Mouse (Mus musculus) liver, embryonic 14.5 days (tissue): ENCODE results near the gene Papola. TPM values are rescaled to one million over a fixed set of nuclear protein-coding genes. Genes with fewer than 3 reads are reported as not detected.

ENCODE experiments used
- ATAC-seq: fragments of 200-750 bp; cut with Nextera tagmentation; 2 replicates; pipeline ENCODE4 v1.8.0; 2017; ENCODE audit warnings: moderate number of reproducible peaks, mild to moderate bottlenecking, moderate library complexity; ENCODE audit not compliant: insufficient read depth
- DNase-seq, 3 experiments: peaks; one replicate each; pipeline ENCODE4 v3.0.0-alpha.2; 2012 to 2013; ENCODE audit warnings: low read depth in 3 of 3, low spot score in 3 of 3
- H3K27ac ChIP-seq: fragments of 300-500 bp; sonication (generic); 2 replicates; pipeline ENCODE4 v1.5.1; 2014; ENCODE audit warnings: moderate library complexity, mild to moderate bottlenecking, control low read depth, inconsistent platforms
- H3K27me3 ChIP-seq: fragments of 300-500 bp; sonication (generic); 2 replicates; pipeline ENCODE4 v1.6.1; 2014; ENCODE audit warnings: mild to moderate bottlenecking, low read length, moderate library complexity; ENCODE audit not compliant: control insufficient read depth, insufficient read depth
- H3K36me3 ChIP-seq: fragments of 300-500 bp; sonication (generic); replicated peaks from 2 replicates; pipeline ENCODE4 v1.6.1; 2014; ENCODE audit warnings: low read depth; ENCODE audit not compliant: control insufficient read depth, insufficient read depth
- H3K4me1 ChIP-seq, 2 experiments: fragments of 200-500 bp in 1 of 2; fragments of 300-500 bp in 1 of 2; sonication (generic) in 1 of 2; replicated peaks; 2 replicates each; pipeline ENCODE4 v1.6.1; 2012 to 2014; ENCODE audit warnings: antibody characterized with exemption in 1 of 2, inconsistent platforms in 1 of 2, low read length in 1 of 2; ENCODE audit not compliant: control insufficient read depth in 2 of 2, insufficient read depth in 2 of 2
- H3K4me2 ChIP-seq: fragments of 300-500 bp; sonication (generic); 2 replicates; pipeline ENCODE4 v1.6.1; 2014; ENCODE audit warnings: low read depth, mild to moderate bottlenecking, control low read depth, moderate library complexity
- H3K4me3 ChIP-seq, 2 experiments: fragments of 200-500 bp in 1 of 2; fragments of 300-500 bp in 1 of 2; sonication (generic) in 1 of 2; 2 replicates each; pipeline ENCODE4 v1.5.1; 2012 to 2014; ENCODE audit warnings: low read depth in 2 of 2, low read length in 2 of 2, mild to moderate bottlenecking in 2 of 2, control low read depth in 1 of 2, inconsistent platforms in 1 of 2, moderate library complexity in 1 of 2; ENCODE audit not compliant: insufficient read depth in 1 of 2
- H3K9ac ChIP-seq: fragments of 300-500 bp; sonication (generic); replicated peaks from 2 replicates; pipeline ENCODE4 v1.6.1; 2014; ENCODE audit warnings: mild to moderate bottlenecking, control low read depth, moderate library complexity
- H3K9me3 ChIP-seq: fragments of 300-500 bp; sonication (generic); 2 replicates; pipeline ENCODE4 v1.6.1; 2016; ENCODE audit warnings: low read length, mixed read lengths; ENCODE audit not compliant: control insufficient read depth
- CTCF ChIP-seq: IDR thresholded peaks from 2 replicates; pipeline ENCODE4 v1.5.1; 2016; ENCODE audit warnings: antibody characterized with exemption, low read depth, control low read depth
- EP300 ChIP-seq: IDR thresholded peaks from 2 replicates; pipeline ENCODE4 v1.6.1; 2016; ENCODE audit warnings: antibody characterized with exemption, low read depth
- whole genome bisulfite sequencing: fragments of 180-500 bp; shearing (Covaris S2); extraction: QIAGEN DNeasy Blood & Tissue Kit; methylation state at CpG from one replicate; pipeline ENCODE4 v1.1.7; 2014; ENCODE audit not compliant: insufficient replicate concordance; 5-methylcytosine and 5-hydroxymethylcytosine counted together
- polyA plus RNA-seq, 2 experiments: library from polyadenylated mRNA; depleted of rRNA in 1 of 2; stranded (reverse) in 1 of 2; unstranded in 1 of 2; fragments of >200 nt; fragmentation: Nextera tagmentation in 1 of 2; extraction: Ambion mirVana in 1 of 2; gene quantifications; 2 replicates each; pipeline versions ENCODE4 v1.2.1 to v1.2.3; 2012 to 2014

The Papola gene
- polyA plus RNA-seq, 2 experiments: 57.4 to 79.2 TPM

DNA sequence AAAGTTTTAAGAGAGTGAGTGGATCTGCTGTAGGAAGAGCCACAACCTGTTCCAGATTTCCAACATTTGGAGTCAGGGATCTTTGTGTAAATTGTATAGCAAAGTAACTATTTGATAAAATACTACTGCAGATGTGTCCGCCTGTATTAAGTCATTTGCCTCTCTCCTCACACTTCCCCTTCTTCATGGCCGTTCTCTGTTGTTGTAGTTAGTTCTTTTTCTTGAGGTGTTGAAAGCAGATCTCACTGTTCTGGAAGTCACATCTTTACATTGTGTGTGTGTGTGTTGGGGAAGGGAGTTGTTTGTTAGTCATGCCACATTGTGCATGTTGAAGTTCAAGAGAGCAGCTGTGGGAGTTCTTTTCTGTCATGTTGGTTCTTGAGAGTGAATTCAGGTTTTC is 10.4 kb downstream of the Papola start:
- Histone ChIP-seq H3K27ac (no peak overlapping the region), H3K4me1 (peaks cover under 1 to 1% of the 10 kb centered on the region in 2 experiments; a peak in 1 of 4 replicates), H3K4me3 (no peak overlapping the region), H3K4me2 (no peak overlapping the region), H3K36me3 (peaks cover 4% of the 10 kb centered on the region), H3K9ac (no peak overlapping the region), H3K9me3 (no peaks in the 10 kb centered on the region), H3K27me3 (no peaks in the 10 kb centered on the region)
- ATAC-seq (no peak), DNase-seq (no peak)
- TF ChIP-seq CTCF (no peak), EP300 (no peak)
- WGBS: 74% methylated on average over 2 of the region's 2 CpGs

DNA sequence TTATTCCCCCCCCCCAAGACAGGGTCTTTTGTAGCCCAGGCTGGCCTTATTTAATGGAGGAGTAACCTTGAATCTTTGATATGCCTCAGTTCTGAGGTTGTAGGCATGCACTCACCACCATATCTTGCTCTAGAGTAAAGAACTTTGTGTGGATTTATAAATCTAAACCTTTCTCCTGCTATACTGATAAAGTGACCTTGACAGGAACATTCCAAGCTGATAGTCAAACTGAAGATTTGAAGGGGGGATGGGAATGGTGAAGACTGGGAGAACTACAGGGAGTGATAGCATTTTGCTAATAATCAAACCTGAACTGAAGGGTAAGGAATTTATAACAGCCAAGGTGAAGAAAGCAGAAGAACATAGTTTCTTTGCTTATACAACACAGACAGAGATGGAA is 13.5 kb downstream of the Papola start:
- Histone ChIP-seq H3K27ac (no peak overlapping the region), H3K4me3 (no peak overlapping the region), H3K27me3 (no peaks in the 10 kb centered on the region), H3K4me2 (no peak overlapping the region), H3K4me1 (no peaks in the 10 kb centered on the region), H3K9me3 (no peaks in the 10 kb centered on the region), H3K9ac (no peak overlapping the region), H3K36me3 (peaks cover 27% of the 10 kb centered on the region)
- TF ChIP-seq EP300 (no peak), CTCF (no peak)
- DNase-seq (no peak), ATAC-seq (no peak)

DNA sequence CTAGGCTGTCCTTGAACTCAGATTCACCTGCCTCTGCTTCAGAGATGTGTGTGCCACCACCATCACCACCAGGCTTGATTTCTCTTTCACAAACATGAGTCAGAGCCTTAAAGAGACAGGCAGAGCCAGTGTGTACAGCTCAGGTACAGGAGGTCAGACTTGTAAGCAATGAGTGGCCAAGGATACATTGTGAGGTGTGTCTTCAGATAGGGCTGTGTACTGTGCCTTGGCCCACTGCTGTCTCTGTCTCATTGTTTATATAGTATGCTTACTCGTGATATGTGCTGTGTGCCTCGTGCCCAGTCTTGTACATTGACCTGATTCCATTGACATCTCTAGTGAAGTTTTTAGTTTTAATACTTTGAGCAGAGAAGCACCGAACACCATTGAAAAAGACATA is 21.3 kb downstream of the Papola start:
- H3K9ac ChIP-seq: no peak overlapping the region
- 0 out of 4 replicates have a peak, but pooled peaks cover 0 to 2% of the 10 kb centered on the region in 2 experiments for H3K4me1 ChIP-seq
- no peak for DNase-seq
- ATAC-seq: no peak
- TF ChIP-seq EP300: no peak
- no peak for TF ChIP-seq CTCF
- H3K9me3 ChIP-seq: no peaks in the 10 kb centered on the region
- H3K27ac ChIP-seq: no peak overlapping the region
- H3K4me3 ChIP-seq: no peak overlapping the region
- 77% methylated on average over 3 of the region's 3 CpGs for WGBS
- no peaks in the 10 kb centered on the region for H3K27me3 ChIP-seq
- H3K4me2 ChIP-seq: no peak overlapping the region
- peaks cover 69% of the 10 kb centered on the region for H3K36me3 ChIP-seq

DNA sequence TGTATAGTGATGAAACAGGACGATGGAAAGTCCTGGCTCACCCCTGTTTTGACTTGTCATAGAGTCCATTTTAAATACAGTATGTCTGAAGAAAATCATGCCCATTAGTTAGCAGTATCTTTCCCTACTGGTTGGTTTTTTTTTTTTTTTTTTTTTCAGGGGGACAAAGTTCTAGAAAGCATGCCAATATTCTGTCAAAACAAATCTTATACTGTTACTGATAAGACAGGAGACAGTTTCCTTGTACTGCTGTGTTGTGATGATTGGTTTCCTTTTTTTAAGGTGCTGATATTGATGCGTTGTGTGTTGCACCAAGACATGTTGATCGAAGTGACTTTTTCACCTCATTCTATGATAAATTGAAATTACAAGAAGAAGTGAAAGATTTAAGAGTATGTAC is 21.7 kb downstream of the Papola start:
- Histone ChIP-seq H3K4me1 (0 out of 4 replicates have a peak, but pooled peaks cover 0 to 2% of the 10 kb centered on the region in 2 experiments), H3K9ac (no peak overlapping the region), H3K4me3 (no peak overlapping the region), H3K27me3 (no peaks in the 10 kb centered on the region), H3K9me3 (no peaks in the 10 kb centered on the region), H3K4me2 (no peak overlapping the region), H3K36me3 (peaks cover 68% of the 10 kb centered on the region), H3K27ac (no peak overlapping the region)
- ATAC-seq: no peak
- 73% methylated on average over 3 of the region's 3 CpGs for WGBS
- DNase-seq: no peak
- no peak for TF ChIP-seq EP300
- no peak for TF ChIP-seq CTCF

DNA sequence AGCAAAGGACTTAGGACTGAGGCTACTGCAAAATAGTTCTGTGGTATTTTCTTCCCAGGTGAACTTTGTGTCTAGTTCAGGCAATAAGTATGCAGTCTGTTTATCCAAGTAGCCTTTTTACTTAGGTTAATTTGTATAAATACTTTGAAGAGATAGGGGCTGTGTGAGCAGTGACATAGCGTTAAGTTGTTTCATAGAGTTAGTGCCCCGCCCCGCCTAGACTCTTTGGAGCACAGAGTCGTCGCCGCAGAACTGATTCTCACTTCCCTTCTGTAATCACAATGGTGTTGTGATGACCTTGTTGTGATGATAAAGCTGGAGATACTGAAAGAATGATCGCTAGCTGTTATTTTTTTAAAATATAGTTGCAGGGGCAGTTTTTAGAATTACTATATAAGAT is 22.9 kb downstream of the Papola start:
- Histone ChIP-seq H3K27me3 (no peaks in the 10 kb centered on the region), H3K27ac (no peak overlapping the region), H3K4me2 (no peak overlapping the region), H3K4me1 (0 out of 4 replicates have a peak, but pooled peaks cover 0 to 2% of the 10 kb centered on the region in 2 experiments), H3K4me3 (no peak overlapping the region), H3K9me3 (no peaks in the 10 kb centered on the region), H3K36me3 (peaks cover 69% of the 10 kb centered on the region), H3K9ac (no peak overlapping the region)
- DNase-seq: no peak
- WGBS: 71% methylated on average over 7 of the region's 7 CpGs
- ATAC-seq: no peak
- no peak for TF ChIP-seq CTCF
- TF ChIP-seq EP300: no peak
